8 mouse cellular contexts compared by ENCODE assay signal in the genomic region with DNA sequence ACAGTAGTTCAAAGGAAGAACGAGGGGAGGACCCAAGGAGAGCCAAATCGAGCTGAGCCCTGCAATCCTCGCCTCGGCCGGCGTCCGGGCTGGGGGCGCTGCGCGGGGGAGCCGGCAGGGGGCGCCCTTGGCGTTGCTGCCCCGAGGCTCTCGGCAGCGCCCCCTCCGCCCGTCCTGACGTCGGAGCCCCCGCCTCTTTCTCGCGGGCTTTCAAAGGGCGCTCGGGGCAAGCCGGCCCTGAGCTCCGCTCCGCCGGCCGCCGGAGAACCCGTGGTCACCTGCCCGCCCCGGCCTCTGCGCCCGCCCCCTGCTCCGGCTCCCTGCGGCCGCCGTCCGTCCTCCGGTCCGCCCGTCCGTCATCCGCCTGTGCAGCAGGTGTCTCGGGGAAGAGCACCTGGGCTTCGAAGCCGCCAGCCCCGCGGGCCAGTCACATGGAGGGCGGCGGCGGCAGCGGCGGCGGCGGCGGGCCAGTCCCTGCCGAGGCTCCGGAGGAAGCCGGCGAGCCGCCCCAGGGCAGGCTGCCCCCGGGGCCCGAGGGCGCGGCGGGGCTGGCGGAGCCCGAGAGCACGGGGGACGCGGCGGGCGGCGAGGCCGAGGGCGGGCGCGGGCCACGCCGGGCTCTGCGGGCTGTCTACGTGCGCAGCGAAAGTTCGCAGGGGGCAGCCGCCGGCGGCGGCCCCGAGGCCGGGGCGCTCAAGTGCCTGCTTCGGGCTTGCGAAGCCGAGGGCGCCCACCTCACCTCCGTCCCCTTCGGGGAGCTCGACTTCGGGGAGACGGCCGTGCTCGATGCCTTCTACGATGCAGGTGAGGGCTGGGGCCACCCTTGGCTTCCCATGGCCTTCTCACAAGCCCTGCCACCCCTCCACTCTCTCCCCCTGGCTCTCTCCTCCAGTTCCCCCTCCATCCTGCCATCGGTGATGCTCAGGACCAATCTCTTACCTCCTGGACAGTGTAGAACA. TPM values are rescaled to one million over a fixed set of nuclear protein-coding genes. Genes with fewer than 3 reads are reported as not detected.
DNase-seq lines count a peak whose midpoint lies in the region; ATAC-seq and TF ChIP-seq lines count a peak whose summit lies in the region.

Gene Map3k15, plus strand, starts transcription at position 432 of the 959 bp plus-strand sequence.

- TF ChIP-seq CTCF in testis, adult 2 months (IDR thresholded peaks at IDR 0.05; ENCODE audit: control insufficient read depth, insufficient read depth, insufficient replicate concordance, low read depth, low read length), result peak; percentile 46

- peaks cover 13% of the 10 kb centered on the region for H3K27me3 ChIP-seq in embryonic facial prominence, embryonic 15.5 days
- H3K27me3 ChIP-seq in heart, embryonic 12.5 days (replicated peaks), result peaks cover 8% of the 10 kb centered on the region
- H3K27me3 ChIP-seq in kidney, embryonic 14.5 days (ENCODE audit: control insufficient read depth, insufficient read depth, low read length), result 0 out of 2 replicates have a peak, but pooled peaks cover 2% of the 10 kb centered on the region
- peaks cover 58% of the 10 kb centered on the region for H3K27me3 ChIP-seq in neural tube, embryonic 13.5 days
- H3K27me3 ChIP-seq in testis, adult 2 months (ENCODE audit: control insufficient read depth, insufficient read depth, low read length), result no peaks in the 10 kb centered on the region

- H3K4me3 ChIP-seq in embryonic facial prominence, embryonic 15.5 days (replicated peaks), result peak within 1 kb of the TSS; percentile 46
- H3K4me3 ChIP-seq in heart, embryonic 12.5 days, result peak within 1 kb of the TSS; percentile 58
- peak within 1 kb of the TSS; percentile 43 for H3K4me3 ChIP-seq in kidney, embryonic 14.5 days (ENCODE audit: low read length)
- H3K4me3 ChIP-seq in neural tube, embryonic 13.5 days, result peak within 1 kb of the TSS; percentile 43
- peak within 1 kb of the TSS; percentile 62 for H3K4me3 ChIP-seq in testis, adult 2 months (ENCODE audit: control insufficient read depth, low read depth, low read length)

- no peak within 1 kb of the TSS for H3K27ac ChIP-seq in embryonic facial prominence, embryonic 15.5 days (replicated peaks)
- H3K27ac ChIP-seq in heart, embryonic 12.5 days (ENCODE audit: poor library complexity, severe bottlenecking), result no peak within 1 kb of the TSS
- H3K27ac ChIP-seq in kidney, embryonic 14.5 days (ENCODE audit: low read depth, low read length), result no peak within 1 kb of the TSS
- H3K27ac ChIP-seq in neural tube, embryonic 13.5 days (replicated peaks), result no peak within 1 kb of the TSS
- no peak within 1 kb of the TSS for H3K27ac ChIP-seq in testis, adult 2 months (ENCODE audit: control insufficient read depth, insufficient read depth, low read depth, low read length)

- peak; percentile 85 for DNase-seq in A20 (ENCODE audit: low read depth, low spot score)
- peak; percentile 61 to 64 for DNase-seq in adrenal gland, adult 18-20 months (ENCODE audit: low spot score in 2 of 2)
- DNase-seq in lung, adult 18-20 months, result peak; percentile 48 to 69

- peak within 1 kb of the TSS; percentile 80 for H3K4me2 ChIP-seq in embryonic facial prominence, embryonic 15.5 days (replicated peaks)
- peak within 1 kb of the TSS; percentile 89 for H3K4me2 ChIP-seq in heart, embryonic 12.5 days
- peak within 1 kb of the TSS; percentile 72 for H3K4me2 ChIP-seq in kidney, embryonic 14.5 days (replicated peaks; ENCODE audit: low read depth, low read length)
- peak within 1 kb of the TSS; percentile 68 for H3K4me2 ChIP-seq in neural tube, embryonic 13.5 days

- no peak within 1 kb of the TSS for H3K9ac ChIP-seq in embryonic facial prominence, embryonic 15.5 days
- H3K9ac ChIP-seq in heart, embryonic 12.5 days, result peak within 1 kb of the TSS; percentile 66
- H3K9ac ChIP-seq in kidney, embryonic 14.5 days (ENCODE audit: low read depth, low read length), result peak within 1 kb of the TSS; percentile 44
- H3K9ac ChIP-seq in neural tube, embryonic 13.5 days, result peak within 1 kb of the TSS; percentile 59

- H3K4me1 ChIP-seq in embryonic facial prominence, embryonic 15.5 days, result no peaks in the 10 kb centered on the region
- no peaks in the 10 kb centered on the region for H3K4me1 ChIP-seq in heart, embryonic 12.5 days (replicated peaks)
- no peaks in the 10 kb centered on the region for H3K4me1 ChIP-seq in kidney, embryonic 14.5 days (ENCODE audit: control insufficient read depth, insufficient read depth, low read length)
- no peaks in the 10 kb centered on the region for H3K4me1 ChIP-seq in neural tube, embryonic 13.5 days (replicated peaks)
- no peaks in the 10 kb centered on the region for H3K4me1 ChIP-seq in testis, adult 2 months (ENCODE audit: control insufficient read depth, insufficient read depth, low read length)

- no peak for TF ChIP-seq POLR2A in testis, adult 2 months (IDR thresholded peaks at IDR 0.05; ENCODE audit: control insufficient read depth, low read depth, low read length)

- no peaks in the 10 kb centered on the region for H3K9me3 ChIP-seq in embryonic facial prominence, embryonic 15.5 days (replicated peaks)
- H3K9me3 ChIP-seq in heart, embryonic 12.5 days (replicated peaks), result no peaks in the 10 kb centered on the region
- no peaks in the 10 kb centered on the region for H3K9me3 ChIP-seq in kidney, embryonic 14.5 days (ENCODE audit: control insufficient read depth, low read length)
- H3K9me3 ChIP-seq in neural tube, embryonic 13.5 days, result no peaks in the 10 kb centered on the region

- no peaks in the 10 kb centered on the region for H3K36me3 ChIP-seq in embryonic facial prominence, embryonic 15.5 days
- no peaks in the 10 kb centered on the region for H3K36me3 ChIP-seq in heart, embryonic 12.5 days
- no peaks in the 10 kb centered on the region for H3K36me3 ChIP-seq in kidney, embryonic 14.5 days (ENCODE audit: control insufficient read depth, insufficient read depth, low read length)
- H3K36me3 ChIP-seq in neural tube, embryonic 13.5 days, result no peaks in the 10 kb centered on the region
- no peaks in the 10 kb centered on the region for H3K36me3 ChIP-seq in testis, adult 2 months (ENCODE audit: control insufficient read depth, insufficient read depth, low read length)

- 23% methylated on average over 79 of the region's 108 CpGs for WGBS in embryonic facial prominence, embryonic 15.5 days
- WGBS in heart, embryonic 12.5 days, result 42% methylated on average over 85 of the region's 108 CpGs
- WGBS in kidney, embryonic 14.5 days, result 45% methylated on average over 70 of the region's 108 CpGs
- 21% methylated on average over 88 of the region's 108 CpGs for WGBS in neural tube, embryonic 13.5 days

- ATAC-seq in embryonic facial prominence, embryonic 15.5 days (ENCODE audit: insufficient number of reproducible peaks, low FRiP score, low TSS enrichment, low read depth), result peak; percentile 57
- ATAC-seq in heart, embryonic 12.5 days (ENCODE audit: insufficient number of reproducible peaks, low FRiP score), result peak; percentile 57
- ATAC-seq in kidney, embryonic 14.5 days (ENCODE audit: low FRiP score, low TSS enrichment), result peak; percentile 87
- ATAC-seq in neural tube, embryonic 13.5 days (ENCODE audit: low read depth), result peak; percentile 56

RNA-seq across cellular contexts. Expression of gene Map3k15, which starts in this region (rescaled TPM):
- 1 to 10 TPM in 1 of 2 experiments, under 1 TPM in 1; 0.61 to 1.3 TPM for total RNA-seq in adrenal gland, adult 18-20 months (2021)
- polyA plus RNA-seq in embryonic facial prominence, embryonic 15.5 days (2015; fragmentation: Nextera tagmentation; extraction: Ambion mirVana), result 0.13 and 0.16 TPM in 2 replicates
- 0.31 and 0.50 TPM in 2 replicates for polyA plus RNA-seq in heart, embryonic 12.5 days (2016; fragmentation: Nextera tagmentation; extraction: Ambion mirVana)
- polyA plus RNA-seq in kidney, embryonic 14.5 days (2014; fragmentation: Nextera tagmentation; extraction: Ambion mirVana), result 0.24 and 0.34 TPM in 2 replicates
- 0.08 and 0.17 TPM in 2 replicates for polyA plus RNA-seq in neural tube, embryonic 13.5 days (2015; fragmentation: Nextera tagmentation; extraction: Ambion mirVana)
- polyA plus RNA-seq in testis, adult 2 months (2012; rRNA removed), result 0.70 and 0.84 TPM in 2 replicates

Comparison
In these comparisons a context has a peak if more than half of its experiments do, and no peak if none do; other contexts are left out.
1. Peak in ATAC-seq, H3K4me3 ChIP-seq and H3K4me2 ChIP-seq in embryonic facial prominence, embryonic 15.5 days; RNA of the gene not detected or under 1 TPM.
2. Peak in ATAC-seq, H3K4me3 ChIP-seq, H3K9ac ChIP-seq and H3K4me2 ChIP-seq in heart, embryonic 12.5 days; RNA of the gene not detected or under 1 TPM.
3. Peak in ATAC-seq, H3K4me3 ChIP-seq, H3K9ac ChIP-seq and H3K4me2 ChIP-seq in kidney, embryonic 14.5 days; RNA of the gene not detected or under 1 TPM.
4. Peak in ATAC-seq, H3K4me3 ChIP-seq, H3K9ac ChIP-seq and H3K4me2 ChIP-seq in neural tube, embryonic 13.5 days; RNA of the gene not detected or under 1 TPM.